Mouse (Mus musculus): Measurements from ENCODE around the gene Ccdc88a.
"Not testable (repeated sequence)": the region's sequence is repeated elsewhere in the genome, so short reads cannot be mapped to it uniquely, and the experiment has no call there.

DNA sequence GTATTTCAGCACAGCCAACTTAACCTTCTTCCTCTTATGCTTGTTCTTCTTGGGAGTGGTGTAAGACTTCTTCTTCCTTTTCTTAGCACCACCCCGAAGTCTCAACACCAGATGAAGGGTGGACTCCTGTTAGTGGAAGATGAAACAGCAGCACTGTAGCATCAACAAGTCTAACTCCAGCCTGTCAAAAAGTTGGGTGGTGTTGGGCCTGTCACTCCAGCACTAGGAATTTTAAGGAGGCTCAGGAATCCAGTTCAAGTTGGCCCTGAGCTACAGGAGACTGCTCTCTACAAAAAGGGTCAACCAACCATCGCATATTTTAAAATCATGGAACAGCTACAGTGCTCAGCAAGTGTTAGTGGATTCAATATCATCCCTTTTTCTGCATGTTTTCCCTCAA lies 172.8 kb downstream of the Ccdc88a start:
- TF ChIP-seq TAL1, GATA1 (IDR thresholded peaks at IDR 0.05; ENCODE audit: low read length): not testable (repeated sequence)

All from erythroblast, embryonic 14.5 days (primary cell).